Mouse (Mus musculus) small intestine, adult 2 months (tissue): ENCODE data around the gene Trak1. TPM values are rescaled to one million over a fixed set of nuclear protein-coding genes. Genes with fewer than 3 reads are reported as not detected.

Source experiments
- H3K27ac ChIP-seq: fragments of 200-500 bp; 2 replicates; pipeline ENCODE4 v1.5.1; 2012; ENCODE audit warnings: low read depth, low read length, control low read depth, inconsistent platforms; ENCODE audit not compliant: insufficient read depth
- H3K27me3 ChIP-seq: fragments of 200-500 bp; 2 replicates; pipeline ENCODE4 v1.6.1; 2012; ENCODE audit warnings: mild to moderate bottlenecking, moderate library complexity, low read length, inconsistent platforms; ENCODE audit not compliant: control insufficient read depth, insufficient read depth
- H3K36me3 ChIP-seq: fragments of 200-500 bp; 2 replicates; pipeline ENCODE4 v1.6.1; 2012; ENCODE audit warnings: mild to moderate bottlenecking, low read length, control low read depth, inconsistent platforms; ENCODE audit not compliant: control insufficient read depth, insufficient read depth
- H3K4me1 ChIP-seq: fragments of 200-500 bp; 2 replicates; pipeline ENCODE4 v1.6.1; 2012; ENCODE audit warnings: low read length, inconsistent platforms, mixed read lengths; ENCODE audit not compliant: control insufficient read depth, insufficient read depth, insufficient read length
- H3K4me3 ChIP-seq: fragments of 200-500 bp; 2 replicates; pipeline ENCODE4 v1.5.1; 2012; ENCODE audit warnings: low read depth, mild to moderate bottlenecking, control low read depth, inconsistent platforms, low read length, moderate library complexity
- CTCF ChIP-seq: fragments of 200-500 bp; IDR thresholded peaks from 2 replicates; pipeline ENCODE4 v1.5.1; 2012; ENCODE audit warnings: low read depth, mild to moderate bottlenecking, control low read depth, inconsistent platforms, low read length, moderate library complexity, mixed read lengths; ENCODE audit not compliant: insufficient replicate concordance, insufficient read length; ENCODE audit errors: extremely low read depth
- POLR2A ChIP-seq: fragments of 200-500 bp; IDR thresholded peaks from 2 replicates; pipeline ENCODE4 v1.6.1; 2012; ENCODE audit warnings: low read depth, mild to moderate bottlenecking, control low read depth, inconsistent platforms, low read length, moderate library complexity
- WGBS: fragments of 180-500 bp; shearing (Covaris S2); methylation state at CpG from one replicate; pipeline ENCODE4 v1.1.7; 2018; 5-methylcytosine and 5-hydroxymethylcytosine counted together
- polyA plus RNA-seq: library from polyadenylated mRNA; depleted of rRNA; stranded (reverse); fragments of >200 nt; gene quantifications from 2 replicates; pipeline ENCODE4 v1.2.3, GENCODE M21; 2012; rRNA removed

Gene Trak1
- polyA plus RNA-seq = 55.4 and 99.8 TPM in 2 replicates

DNA sequence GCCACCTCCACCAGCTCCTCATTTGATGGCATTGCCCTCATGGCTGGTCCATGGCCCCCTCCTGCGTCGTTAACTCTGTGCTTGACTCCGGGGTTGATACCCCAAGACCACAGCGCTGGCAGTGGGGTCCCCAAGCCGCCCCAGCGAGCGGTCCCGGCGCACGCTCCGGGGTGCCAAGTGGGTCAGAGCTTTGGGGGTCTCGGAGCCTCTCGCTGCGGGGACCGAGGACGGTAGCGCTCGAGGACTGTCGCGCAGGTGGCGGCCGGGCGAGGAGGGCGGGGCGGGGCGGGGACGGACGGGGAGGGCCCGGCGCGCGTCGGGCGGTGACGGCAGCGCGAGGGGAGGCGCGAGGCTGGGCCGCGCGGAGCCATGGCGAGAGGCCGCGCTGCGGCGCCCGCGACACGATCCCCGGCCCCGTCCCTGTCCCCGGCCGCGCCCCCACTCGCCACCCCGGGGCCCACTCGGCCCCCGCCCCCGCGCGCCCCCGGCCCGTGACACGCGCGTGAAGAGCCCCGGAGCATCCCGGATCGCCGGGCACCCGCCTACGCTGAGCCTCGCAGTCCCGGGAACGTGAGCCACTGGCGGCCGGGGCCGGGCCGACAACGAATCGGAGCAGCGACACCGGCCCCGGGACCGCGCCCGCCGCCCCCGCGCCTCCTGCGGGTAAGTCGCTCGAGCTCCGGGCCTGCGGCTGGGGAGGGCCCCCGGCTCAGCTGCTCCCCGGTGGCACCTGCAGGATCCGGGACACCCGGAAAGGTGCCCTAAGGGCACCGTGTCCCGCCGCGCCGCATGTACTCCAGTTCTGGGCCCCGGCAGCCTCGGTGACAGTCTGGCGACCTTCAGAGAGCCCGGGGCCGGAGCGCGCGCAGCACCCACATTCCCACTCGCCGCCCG is at the start of gene Trak1:
Trak1 (plus strand) TSS at position 332 of the 894 bp plus-strand sequence.
- under 1% methylated on average over 81 of the region's 116 CpGs for WGBS
- peak within 1 kb of the TSS; percentile 99 for H3K4me3 ChIP-seq

DNA sequence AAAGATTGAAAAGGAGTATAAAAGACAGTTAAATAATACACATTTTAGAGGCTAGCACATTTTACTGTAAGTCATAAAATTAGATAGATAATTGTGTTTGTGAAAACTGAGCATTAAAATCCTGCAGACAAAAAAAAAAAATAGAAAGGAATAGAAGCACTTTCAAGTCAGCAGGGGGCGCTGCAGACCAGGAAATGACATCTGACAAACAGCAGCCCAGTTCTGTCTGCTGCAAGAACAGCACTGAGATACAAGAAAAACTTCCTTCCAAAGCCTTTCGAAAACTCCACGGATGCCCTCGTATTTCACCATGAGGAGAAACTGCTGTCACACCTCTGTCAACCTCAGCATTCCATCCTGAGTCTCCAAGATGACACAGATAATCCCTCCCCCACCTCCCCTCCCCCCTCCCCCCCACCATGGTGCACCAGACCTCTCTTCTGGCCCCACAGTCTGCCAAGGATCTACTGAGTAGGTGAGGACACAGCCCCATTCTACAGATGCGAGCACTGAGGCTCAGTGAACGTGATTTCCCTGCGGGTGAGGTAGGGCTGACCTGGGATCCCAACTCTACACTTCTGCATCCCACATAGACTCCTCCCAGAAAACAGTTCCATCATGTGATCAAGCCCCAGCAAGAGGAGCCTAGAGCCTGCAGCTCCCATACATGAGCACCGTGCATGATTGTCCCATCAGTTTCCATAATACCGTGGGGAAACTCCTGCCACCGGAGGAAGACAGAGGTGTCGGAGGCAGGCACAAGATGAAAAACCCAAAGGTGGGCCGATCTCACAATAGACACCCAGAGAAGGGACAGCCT is 49.1 kb upstream of the Trak1 start:
- Histone ChIP-seq H3K36me3 (no peaks in the 10 kb centered on the region), H3K27ac (no peak overlapping the region), H3K4me1 (no peaks in the 10 kb centered on the region), H3K27me3 (no peaks in the 10 kb centered on the region), H3K4me3 (no peak overlapping the region)
- 61% methylated on average over 12 of the region's 12 CpGs for WGBS
- TF ChIP-seq POLR2A (no peak), CTCF (peak; percentile 79; the same call in 1 of the 2 replicates)

More for the DNA sequence above, at the start of gene Trak1:
- peak; percentile 60; the same call in 1 of the 2 replicates for TF ChIP-seq POLR2A
- TF ChIP-seq CTCF = no peak
- Histone ChIP-seq H3K4me1 (peaks cover 30% of the 10 kb centered on the region), H3K36me3 (0 out of 2 replicates have a peak, but pooled peaks cover 1% of the 10 kb centered on the region), H3K27me3 (no peaks in the 10 kb centered on the region), H3K27ac (peak within 1 kb of the TSS; percentile 94)

- Histone ChIP-seq H3K36me3 (no peaks in the 10 kb centered on the region), H3K4me1 (no peaks in the 10 kb centered on the region), H3K4me3 (no peak overlapping the region), H3K27me3 (no peaks in the 10 kb centered on the region), H3K27ac (no peak overlapping the region)
- 66% methylated on average over 14 of the region's 14 CpGs for WGBS
- no peak for TF ChIP-seq POLR2A
- TF ChIP-seq CTCF = no peak
Observed at GRCm38 (mm10) chr9:121249805-121250204, 47.5 kb upstream of the Trak1 start.

- no peak for TF ChIP-seq CTCF
- no peak for TF ChIP-seq POLR2A
- no peaks in the 10 kb centered on the region for H3K4me1 ChIP-seq
- 89% methylated on average over 11 of the region's 11 CpGs for WGBS
- no peaks in the 10 kb centered on the region for H3K27me3 ChIP-seq
- no peaks in the 10 kb centered on the region for H3K36me3 ChIP-seq
- no peak overlapping the region for H3K27ac ChIP-seq
- no peak overlapping the region for H3K4me3 ChIP-seq
Observed at GRCm38 (mm10) chr9:121250854-121251253, 46.4 kb upstream of the Trak1 start.

DNA sequence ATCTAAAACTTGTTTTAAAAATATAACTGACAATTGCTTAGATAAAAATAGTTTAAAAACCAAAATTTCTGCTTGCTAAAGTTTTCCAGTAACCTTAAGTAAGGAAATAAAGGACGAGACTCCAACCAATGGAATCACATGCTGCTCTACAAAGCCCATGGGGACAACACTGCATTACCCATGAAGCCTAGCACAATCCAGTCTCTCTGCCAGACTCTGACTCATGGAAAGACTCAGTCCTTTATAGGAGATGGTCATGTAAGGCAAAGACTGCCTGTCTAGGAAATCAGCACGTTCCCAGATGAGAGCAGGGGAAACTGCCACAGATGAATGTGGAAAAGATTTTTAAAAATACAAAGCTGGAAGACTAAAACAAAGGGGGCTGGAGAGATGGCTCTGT is 43.3 kb upstream of the Trak1 start:
- 70% methylated on average over 2 of the region's 2 CpGs for WGBS
- no peak for TF ChIP-seq CTCF
- no peak for TF ChIP-seq POLR2A

DNA sequence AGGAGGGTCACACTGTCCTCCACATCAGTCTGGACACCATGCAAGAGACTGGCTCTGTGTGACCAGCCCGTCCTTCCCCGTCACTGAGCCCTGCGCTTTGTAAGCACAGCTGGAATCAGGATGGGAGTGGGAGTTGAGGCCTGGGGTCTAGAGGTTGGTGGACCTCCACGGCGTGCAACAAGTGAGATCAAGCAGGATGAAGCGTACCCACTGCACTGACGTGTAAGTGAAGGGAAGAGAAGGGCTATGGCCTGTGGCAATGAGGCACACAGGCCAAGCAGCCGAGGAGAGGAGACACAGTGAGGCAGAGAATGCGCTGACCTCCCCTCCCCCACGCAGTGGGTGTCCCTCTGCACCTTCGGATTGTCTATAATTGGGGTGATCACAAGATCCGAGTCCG is 42.5 kb upstream of the Trak1 start:
- WGBS = 95% methylated on average over 13 of the region's 13 CpGs
- no peak for TF ChIP-seq CTCF
- TF ChIP-seq POLR2A = no peak
- no peaks in the 10 kb centered on the region for H3K4me1 ChIP-seq
- no peaks in the 10 kb centered on the region for H3K27me3 ChIP-seq
- H3K4me3 ChIP-seq = no peak overlapping the region
- no peak overlapping the region for H3K27ac ChIP-seq
- H3K36me3 ChIP-seq = no peaks in the 10 kb centered on the region

More for the DNA sequence above, 43.3 kb upstream of the Trak1 start:
- Histone ChIP-seq H3K4me1 (no peaks in the 10 kb centered on the region), H3K27me3 (no peaks in the 10 kb centered on the region), H3K36me3 (no peaks in the 10 kb centered on the region), H3K27ac (no peak overlapping the region), H3K4me3 (no peak overlapping the region)
